Mouse (Mus musculus) urinary bladder, adult 2 months (tissue): ENCODE measurements around the gene Scamp5. TPM values are rescaled to one million over a fixed set of nuclear protein-coding genes. Genes with fewer than 3 reads are reported as not detected.
"Not testable (repeated sequence)": the region's sequence is repeated elsewhere in the genome, so short reads cannot be mapped to it uniquely, and the experiment has no call there.

Experiments
- DNase-seq: peaks from one replicate; pipeline ENCODE4 v3.0.0; 2022; ENCODE audit warnings: low spot score
- polyA plus RNA-seq: library from polyadenylated mRNA; depleted of rRNA; stranded (reverse); fragments of >200 nt; gene quantifications from 2 replicates; pipeline ENCODE4 v1.2.3, GENCODE M21; 2012

The Scamp5 gene
- polyA plus RNA-seq, 1 experiment = 150 TPM

DNA sequence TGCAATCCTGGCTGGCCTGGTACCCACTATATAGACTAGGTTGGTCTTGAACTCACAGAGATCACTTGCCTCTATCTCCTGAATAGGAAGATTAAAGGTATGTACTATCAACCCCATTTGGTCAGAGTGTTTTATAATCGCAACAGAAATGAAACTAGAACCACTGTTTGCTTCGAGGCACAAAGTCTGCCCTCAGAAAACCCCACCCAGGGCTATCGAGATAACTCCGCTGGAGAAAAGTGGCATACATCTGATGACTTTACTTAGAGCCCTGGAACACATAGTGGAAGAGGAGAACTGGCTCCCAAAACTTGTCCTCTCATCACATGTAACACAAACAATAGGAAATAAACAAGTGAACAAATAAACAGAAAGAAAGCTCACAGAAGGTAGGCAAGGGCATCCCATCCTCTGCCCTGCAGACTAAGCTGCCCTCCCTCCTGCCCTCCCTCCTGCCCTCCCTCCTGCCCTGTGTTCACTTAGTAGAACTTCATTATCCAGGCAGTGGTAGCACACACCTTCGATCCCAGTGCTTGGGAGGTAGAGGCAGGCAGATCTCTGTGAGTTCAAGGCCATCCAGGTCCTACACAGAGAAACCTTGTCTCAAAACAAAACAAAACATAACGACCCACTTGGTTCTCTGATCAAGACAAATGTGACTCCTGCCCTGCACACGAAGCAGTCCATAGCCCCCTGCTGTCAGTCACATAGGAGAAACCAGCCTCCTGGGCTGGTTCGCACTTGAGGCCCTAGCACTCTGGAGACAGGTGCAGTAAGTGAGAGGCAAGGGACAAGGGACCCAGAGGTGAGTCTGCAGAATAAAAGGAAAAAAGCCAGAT lies 15.0 kb downstream of the Scamp5 start:
- no peak for DNase-seq

DNA sequence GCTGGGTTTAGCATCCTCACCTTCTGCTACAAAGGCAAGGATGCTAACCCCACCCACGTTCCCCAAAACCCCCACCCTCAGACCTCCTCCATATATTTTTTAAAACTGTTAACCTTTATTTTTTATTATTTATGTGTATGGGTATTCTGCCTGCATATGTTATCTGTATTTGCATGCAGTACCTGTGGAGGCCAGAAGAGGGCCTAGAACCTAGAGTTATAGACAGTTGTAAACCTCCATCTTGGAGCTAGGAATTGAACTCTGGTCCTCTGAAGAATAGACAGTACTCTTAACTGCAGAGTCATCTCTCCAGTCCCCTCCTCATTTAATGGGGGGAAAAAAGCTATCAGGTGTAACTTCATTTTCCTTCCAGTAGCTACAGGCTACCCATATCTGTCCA lies 18.1 kb downstream of the Scamp5 start:
- no peak for DNase-seq

DNA sequence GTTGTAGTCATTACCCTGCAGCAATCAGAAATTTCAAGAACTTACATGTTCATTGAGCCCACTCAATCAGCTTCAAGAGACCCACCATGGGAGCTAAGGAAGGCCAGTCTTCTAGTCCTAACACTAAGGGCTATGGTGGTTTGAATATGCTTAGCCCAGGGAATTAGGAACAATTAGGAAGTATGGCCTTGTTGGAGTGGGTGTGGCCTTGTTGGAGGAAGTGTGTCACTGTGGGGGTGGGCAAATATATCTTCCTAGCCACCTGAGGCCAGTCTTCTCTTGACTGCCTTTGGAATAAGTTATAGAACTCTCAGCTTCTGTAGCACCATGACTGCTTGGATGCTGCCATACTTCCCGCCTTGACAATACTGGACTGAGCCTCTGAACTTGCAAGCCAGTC lies 27.2 kb downstream of the Scamp5 start:
- no peak for DNase-seq

DNA sequence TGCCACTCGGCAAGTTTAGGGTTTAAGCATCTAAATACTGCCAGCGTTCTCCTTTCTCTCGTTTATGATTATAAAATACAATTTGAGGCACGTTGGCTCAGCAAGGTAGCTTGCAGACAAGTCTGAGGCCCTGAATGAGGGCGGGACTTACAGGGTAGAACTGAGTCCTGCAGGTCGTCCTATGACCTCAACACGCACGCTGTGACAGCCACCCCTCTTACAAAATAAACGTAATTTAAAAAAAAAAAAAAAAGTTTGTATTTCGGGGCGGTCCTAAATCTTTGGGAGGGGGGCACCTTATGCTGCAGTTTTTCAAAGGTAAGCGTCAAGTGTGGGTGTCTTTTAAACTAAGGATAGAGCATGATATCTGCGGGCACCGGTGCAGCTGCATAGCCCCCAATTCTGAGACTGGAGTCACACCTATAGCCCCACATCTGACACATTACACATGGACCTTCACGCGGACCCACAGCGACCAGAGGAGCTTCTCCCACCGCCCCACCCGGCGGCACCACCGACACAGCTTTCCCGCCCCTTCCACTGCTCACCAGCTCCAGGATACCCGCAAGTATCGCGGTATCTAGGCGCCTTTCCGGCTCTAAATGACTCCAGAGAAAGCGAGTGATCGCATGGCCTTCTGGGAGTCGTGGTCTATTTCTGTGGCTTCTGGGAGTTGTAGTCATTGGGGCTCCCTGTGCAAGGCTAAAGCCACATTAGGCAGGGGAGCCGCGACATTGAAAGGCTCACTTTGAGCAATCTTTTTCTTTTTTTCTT lies 28.2 kb downstream of the Scamp5 start, which contains the start of gene Ppcdc:
Ppcdc (minus strand) TSS at position 603 of the 774 bp plus-strand sequence.
- DNase-seq = peak; percentile 73

- no peak for DNase-seq
These were observed 28.8 kb downstream of the Scamp5 start for GRCm38 (mm10) chr9:57439083-57439482.

GRCm38 (mm10) chr9:57437896-57438614 lies 29.8 kb downstream of the Scamp5 start:
- DNase-seq = no peak

- DNase-seq = no peak
These were observed 31.7 kb downstream of the Scamp5 start for GRCm38 (mm10) chr9:57436166-57436565.

DNA sequence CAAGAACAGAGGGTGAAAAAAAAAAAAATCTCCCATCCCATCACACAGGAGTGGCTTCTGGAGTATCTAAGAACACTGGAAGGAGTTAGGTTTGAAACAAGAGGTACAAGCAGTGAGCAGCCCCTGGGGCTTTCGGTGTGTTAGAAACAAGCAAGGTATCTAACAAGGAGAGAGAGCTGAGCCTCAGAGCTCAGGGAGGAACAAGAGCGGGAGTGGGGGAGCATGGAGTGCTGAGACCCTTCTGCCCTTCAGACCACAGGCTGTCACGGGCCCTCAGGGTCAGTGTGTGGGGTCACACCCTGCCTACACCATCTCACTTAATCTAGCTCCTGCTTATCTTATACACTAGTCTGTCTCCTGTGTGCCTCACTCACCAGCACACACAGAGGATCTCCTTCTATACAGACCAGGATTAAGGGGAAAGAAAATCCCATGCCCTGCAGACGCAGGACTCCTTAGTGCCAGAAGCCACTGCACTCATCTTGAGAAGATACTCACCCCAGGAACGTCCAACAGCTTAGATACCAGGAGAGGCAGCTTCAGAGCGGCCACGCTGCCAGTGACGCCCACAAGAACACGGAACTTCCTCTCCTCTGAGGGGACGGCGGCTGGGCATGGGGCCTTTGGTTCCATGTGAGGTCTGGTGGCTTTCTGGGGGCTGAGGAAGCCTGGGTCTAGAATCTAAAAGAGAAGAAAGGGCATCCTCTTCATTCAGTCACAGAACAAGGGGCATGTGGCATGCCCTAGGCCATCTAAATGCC lies 33.3 kb downstream of the Scamp5 start:
- DNase-seq = no peak

- peak; percentile 69 for DNase-seq
These were observed 34.5 kb downstream of the Scamp5 start for GRCm38 (mm10) chr9:57433097-57434032.

DNA sequence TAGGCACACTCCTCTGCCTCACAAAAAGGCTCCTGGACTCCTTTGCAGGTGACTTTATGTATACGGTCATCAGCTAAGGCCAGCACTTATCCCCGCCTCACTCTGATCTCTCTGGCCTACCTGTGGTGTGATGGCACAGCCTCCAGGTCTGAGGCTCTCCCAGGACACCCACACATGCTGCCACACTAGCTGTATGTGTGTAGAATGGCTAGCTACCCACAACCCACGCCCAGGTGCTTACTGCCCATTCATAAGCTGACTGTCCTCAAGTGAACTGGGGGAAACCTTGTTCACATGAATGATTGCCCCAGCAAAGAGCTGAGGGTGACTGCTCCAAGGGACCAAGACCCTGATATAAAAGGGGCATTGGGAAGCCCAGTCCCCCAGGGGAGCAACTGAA lies 35.4 kb downstream of the Scamp5 start:
- DNase-seq = no peak

- DNase-seq = no peak
These were observed 36.7 kb downstream of the Scamp5 start for GRCm38 (mm10) chr9:57431202-57431601.

- DNase-seq = no peak
These were observed 39.5 kb downstream of the Scamp5 start for GRCm38 (mm10) chr9:57428391-57428790.

GRCm38 (mm10) chr9:57427937-57428336 lies 39.9 kb downstream of the Scamp5 start:
- no peak for DNase-seq

- not testable (repeated sequence) for DNase-seq
These were observed 40.7 kb downstream of the Scamp5 start for GRCm38 (mm10) chr9:57427123-57427522.

DNA sequence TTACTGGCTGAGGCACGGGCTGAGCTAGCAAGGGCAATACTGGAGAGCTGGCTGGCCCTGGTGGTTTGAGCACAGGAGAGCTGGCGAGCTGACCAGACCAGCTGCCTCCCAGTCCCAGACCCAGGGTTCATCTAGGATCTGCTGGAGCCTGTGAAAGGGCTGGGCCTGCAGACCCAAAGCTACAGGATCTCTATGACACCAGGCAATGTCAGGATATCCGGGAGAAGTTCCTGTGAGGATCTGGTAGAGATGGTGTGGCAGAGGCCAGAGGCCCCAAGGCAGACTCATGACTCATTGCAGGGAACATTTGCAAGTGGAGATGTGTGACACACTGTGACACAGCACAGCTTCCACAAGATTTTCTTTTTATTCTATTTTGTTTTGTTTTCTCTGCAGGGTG lies 42.7 kb downstream of the Scamp5 start:
- no peak for DNase-seq

GRCm38 (mm10) chr9:57424066-57424465 lies 43.8 kb downstream of the Scamp5 start:
- DNase-seq = no peak

- no peak for DNase-seq
These were observed 46.2 kb downstream of the Scamp5 start for GRCm38 (mm10) chr9:57421688-57422111.

GRCm38 (mm10) chr9:57421121-57421571 lies 46.7 kb downstream of the Scamp5 start:
- peak; percentile 42 for DNase-seq

- DNase-seq = peak; percentile 64
These were observed 47.3 kb downstream of the Scamp5 start for GRCm38 (mm10) chr9:57420321-57421120.
